Mouse (Mus musculus): Measurements from ENCODE around the gene Ciita.

Gene Ciita

DNA sequence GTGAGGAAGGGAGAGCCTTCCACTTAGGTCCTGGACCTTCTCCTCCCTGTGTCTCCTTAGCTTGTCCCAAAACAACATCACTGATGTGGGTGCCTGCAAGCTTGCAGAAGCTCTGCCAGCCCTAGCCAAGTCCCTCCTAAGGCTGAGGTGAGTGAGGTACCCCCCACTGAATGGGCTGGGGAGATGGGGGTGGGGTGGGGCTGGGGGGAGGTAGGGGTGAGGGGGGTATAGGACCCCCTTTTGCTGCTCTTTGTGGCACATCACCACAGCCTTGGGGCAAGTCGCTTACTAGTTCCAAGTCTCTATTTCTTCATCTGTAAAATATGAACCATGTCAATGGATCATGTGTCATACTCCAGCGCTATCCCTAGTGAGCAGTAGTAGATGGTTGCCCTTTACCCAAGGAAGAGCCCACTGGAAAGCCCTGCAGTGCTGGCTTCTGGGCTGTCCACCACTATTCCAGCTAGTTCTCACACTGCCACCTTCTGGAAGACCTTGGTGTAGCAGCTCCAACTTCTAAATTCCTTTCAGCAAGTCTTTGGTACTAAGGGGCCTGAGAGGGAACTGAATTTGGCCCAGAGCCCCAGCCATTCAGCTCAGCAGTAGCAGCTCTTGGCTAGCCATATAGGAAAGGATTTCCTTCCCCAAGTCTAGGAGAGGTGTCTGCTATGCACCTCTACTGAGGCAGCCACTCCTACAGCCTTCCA lies 41.2 kb downstream of the Ciita start:
- DNase-seq, result peak; percentile 87

DNA sequence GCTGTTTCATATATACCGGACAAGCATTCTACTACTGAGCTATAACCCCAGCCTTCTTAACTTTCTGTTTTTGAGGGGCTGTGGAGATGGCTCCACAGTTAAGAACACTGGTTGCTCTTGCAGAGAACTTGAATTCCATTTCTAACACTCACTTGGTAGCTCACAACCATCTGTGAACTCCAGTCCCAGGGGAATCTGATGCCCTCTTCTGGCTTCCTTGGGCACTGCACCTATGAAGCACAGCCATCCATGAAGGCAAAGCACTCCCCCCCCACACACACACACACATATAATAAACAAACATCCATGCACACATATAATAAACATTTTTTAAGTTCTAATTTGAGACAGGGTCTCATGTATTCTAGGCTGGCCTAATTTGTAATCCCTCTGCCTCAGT lies 43.0 kb downstream of the Ciita start:
- DNase-seq, result peak; percentile 71

DNA sequence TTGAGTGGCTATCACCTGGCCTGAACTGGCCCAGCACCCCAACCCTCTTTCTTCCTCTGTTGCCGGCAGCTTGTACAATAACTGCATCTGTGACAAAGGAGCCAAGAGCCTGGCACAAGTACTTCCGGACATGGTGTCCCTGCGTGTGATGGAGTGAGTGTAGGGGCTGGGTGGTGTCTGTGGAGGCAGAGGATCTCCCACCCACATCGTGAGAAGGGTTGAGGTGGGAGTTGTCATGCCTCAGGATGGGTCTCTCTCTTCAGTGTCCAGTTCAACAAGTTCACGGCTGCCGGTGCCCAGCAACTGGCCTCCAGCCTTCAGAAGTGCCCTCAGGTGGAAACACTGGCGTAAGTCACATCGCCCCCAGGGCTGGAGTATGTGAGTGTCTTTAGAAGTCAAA lies 43.8 kb downstream of the Ciita start:
- DNase-seq, result no peak

DNA sequence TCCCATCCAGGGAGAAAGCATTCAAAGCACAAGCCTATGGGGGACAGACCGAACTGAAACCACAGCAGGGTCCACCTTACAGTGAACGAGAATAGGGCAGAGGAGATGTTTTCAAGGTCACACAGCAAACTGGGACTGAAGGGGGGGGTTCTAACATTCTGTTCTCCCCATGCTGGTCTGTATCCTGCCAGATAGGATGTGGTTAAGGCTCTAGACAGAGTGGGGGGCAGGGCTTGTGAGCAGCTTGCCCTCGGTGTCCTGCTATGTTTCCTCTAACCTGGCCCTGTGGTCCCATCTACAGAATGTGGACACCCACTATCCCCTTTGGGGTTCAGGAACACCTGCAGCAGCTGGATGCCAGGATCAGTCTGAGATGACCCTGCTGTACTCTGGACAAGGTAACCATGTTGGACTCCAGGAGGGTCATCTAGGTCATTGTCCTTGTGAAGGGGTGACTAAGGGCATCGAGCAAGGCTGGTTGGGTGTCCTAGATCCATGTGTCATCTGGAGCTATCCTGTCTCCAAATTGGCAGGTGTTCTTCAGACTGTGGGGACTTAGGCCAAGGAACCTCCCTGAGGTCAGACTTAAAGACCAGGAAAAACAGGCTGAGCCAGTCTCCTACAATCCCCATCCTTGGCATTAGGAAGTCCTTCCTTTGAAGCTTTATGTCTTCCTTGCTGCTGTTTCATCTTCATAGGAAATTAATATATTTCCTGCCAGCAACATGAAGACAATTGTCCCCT lies 45.2 kb downstream of the Ciita start:
- no peak for DNase-seq

DNA sequence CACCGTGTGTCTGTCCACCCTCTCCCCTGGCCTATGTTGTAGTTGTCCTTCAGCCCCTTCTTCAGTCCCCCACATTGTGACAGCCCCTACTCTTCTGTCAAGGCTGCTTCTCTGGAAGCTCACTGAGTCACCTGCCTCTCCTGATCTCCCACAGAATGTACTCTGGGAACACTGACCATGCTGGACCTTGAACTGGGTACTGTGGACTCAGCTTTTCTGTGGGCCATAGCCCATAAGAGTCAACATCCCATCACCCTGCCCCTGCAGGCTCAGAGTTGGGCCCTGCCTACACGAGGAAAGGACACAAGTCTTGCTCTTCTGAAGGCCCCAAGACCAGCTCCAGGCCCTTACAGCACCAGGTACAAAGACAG lies 45.7 kb downstream of the Ciita start:
- no peak for DNase-seq

DNA sequence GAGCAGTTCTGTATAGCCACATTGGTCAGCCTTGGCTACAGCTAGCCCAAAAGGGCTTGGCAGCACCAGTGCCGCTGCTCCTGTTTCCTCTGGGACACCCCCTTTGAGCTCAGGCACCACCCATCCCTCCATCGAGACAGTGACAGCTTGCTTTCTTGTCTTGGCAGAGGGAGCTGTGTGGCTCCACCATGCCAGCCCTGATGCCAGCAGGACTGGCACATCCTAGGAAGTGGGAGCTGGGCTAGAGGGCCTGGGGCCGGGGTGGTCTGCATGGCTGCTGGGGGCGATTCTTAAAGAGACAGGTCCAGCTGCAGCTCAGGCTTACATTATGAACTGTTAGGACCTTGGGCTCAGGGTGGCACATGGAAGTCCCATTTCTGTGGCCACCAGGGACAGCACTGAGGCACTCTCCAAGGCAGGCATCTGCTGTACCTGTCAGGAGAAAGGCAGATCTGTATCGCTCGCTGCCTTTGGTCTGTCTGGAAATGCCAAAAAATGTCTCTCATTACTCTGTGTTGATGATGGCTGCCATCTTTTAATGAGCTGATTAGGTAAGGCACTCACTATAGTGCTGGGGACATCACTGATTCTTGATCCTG lies 47.3 kb downstream of the Ciita start:
- DNase-seq, result no peak

DNA sequence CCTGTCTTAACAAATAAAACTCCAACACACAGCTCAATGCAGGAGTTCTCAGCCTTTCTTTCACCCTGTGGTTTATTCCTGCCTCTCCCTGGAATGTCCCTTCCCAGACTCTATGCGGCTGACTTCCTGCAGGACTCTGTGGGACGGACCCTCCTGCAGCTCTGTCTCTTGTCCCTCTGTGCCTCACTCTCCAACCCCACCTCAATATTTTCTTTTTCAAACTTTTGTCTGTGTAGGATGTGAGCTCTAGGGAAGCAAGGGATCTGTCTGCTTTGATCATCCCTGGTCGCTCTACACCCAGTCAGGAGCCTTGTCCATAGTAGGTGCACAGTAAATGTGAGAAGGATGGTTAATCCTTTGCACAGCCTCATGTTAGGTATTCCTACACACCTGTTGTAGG lies 48.5 kb downstream of the Ciita start:
- DNase-seq, result no peak

DNA sequence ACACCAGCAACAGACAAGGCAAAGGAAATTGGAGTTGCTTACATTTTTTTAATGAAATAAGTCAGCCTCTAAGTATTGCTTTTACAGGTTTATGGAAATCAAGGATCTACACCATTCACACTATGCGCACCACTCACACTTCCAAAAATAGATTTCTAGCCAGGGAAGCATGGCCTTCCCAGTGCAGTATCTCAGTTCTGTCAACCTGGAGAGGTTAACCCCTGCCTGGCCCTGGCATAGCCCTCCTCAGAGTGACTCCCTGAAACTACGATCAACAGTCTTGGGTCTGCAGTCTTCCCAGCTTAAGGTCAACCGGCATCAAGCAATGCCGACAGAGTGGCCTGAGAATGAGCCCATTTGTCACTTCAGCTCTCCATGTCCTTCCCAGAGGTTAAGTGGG lies 50.3 kb downstream of the Ciita start:
- DNase-seq, result no peak

DNA sequence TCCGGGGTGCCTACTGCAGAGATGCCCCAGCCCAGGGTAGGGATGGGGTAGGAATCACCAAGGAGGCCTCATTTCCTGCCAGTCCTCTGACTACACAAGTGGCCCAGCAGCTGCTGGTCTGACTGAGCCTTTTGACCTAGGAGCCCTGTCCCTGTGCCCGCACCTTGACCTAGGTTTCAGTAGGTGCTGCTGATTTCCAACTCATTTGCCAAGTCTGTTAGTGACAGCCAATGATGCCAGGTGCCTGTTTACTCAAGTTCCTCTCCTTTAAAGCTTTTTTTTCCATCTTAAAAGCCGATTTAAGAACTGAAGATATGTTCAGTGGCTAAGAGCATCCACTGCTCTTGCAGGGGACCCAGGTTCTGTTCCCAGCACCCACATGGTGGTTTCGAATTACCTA lies 53.9 kb downstream of the Ciita start:
- DNase-seq, result no peak

DNA sequence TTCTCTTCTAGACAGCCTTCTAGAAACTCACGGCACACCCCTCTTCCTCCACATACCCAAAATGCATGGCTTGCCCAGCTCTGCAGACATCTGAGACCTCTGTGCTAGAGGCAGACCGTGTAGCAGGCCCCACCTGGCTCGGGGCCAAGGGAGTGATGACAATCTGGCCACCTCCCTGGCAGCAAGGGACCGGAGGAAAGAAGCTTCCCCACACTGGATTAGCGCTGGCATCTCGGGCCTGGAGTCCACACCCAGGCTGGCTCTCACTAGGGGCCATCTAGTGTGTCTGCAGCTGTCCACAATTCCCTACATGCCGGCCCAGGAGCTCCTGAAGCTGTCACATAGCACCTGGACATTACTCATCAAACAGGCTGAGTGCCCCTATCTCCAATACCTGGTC lies 54.7 kb downstream of the Ciita start:
- DNase-seq, result peak; percentile 52

DNA sequence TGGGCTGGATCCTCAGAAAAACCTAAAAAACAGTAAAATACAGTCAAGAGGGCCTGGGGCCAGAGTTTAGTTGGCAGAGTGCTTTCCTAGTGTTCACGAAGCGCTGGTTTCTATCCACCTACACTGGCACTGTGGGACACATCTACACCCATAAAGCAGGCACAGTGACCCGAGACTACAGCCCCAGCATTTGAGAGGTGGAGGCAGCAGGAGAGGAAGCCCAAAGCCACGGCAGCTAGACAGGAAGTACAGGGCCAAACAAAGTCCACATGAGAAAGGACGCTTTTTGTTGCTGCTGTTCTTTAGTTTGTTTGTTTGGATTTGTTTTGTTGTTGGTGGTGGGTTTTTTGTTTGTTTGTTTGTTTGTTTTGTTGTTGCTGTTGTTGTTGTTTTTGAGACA lies 56.5 kb downstream of the Ciita start:
- no peak for DNase-seq

DNA sequence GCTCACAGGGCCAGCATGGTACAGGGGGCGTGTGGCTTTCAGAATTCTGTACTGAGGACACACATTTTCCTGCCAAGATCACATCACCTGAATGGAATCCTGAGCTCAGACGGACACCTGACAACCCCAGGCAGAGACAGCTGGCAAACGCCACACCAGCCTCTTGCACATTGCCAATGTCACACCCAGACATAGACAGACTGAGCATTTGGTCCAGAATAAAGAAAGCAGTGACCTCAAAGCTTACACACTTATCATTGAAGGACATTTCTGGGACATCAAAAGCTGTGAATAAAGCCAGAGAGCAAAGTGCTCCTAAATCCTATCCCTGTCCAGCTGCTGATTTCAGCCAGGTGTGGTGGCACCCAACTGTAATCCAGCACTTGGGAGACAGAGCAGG lies 57.1 kb downstream of the Ciita start:
- DNase-seq, result no peak

DNA sequence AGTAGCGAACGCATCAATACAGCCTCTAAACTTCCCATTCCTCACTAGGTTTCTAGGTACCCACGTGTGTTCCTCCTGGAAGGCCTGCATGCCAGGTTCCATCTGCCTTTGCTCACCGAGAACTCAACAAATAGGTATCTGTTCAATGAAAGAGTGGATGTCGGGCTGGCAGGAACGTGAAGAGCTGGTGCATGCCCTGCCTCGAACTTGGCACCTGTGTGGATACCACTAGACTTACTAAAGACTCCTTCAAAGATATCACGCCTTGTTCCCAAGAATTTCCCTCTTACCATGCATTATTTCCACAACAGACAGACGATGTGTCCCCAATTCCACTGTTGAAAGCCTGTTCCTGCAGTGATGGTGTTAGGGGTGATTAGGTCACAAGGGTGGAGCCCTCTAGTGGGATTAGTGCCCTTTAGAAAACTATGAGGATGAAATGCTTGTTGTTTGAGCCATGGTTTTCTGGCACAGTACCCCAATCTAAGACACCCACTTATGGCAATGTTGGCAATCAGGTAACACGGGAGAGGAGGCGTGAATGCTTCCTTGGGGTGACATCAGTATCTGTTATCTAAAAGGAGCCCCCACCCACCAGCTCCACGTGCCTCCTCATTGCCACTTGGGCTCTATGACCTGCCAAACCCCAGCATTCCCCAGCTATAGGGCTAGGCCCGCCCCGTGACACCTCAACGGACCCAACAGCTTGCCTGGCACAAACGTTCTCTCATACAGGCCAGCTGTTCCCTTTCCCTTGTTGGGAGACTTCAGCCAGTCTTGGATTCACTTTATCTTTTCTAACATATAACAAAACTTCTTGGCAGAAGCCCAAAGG lies 61.1 kb downstream of the Ciita start:
- no peak for DNase-seq

DNA sequence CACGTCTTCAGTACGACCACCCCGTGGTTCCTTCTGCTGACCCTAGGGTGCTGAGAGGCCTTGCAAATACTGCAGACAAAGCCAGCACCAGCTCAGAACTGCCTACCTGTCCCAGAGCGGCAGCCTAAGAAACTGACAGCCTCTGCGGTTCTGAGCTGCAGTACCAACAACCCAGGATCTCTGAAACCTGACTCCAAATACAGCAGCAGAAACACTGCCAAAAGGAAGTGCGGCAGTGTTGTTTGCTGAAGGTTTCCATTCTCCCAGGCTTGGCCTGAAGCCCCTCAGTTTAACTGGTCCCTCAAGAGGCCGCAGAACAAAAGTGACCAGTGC lies 61.7 kb downstream of the Ciita start:
- DNase-seq, result no peak

DNA sequence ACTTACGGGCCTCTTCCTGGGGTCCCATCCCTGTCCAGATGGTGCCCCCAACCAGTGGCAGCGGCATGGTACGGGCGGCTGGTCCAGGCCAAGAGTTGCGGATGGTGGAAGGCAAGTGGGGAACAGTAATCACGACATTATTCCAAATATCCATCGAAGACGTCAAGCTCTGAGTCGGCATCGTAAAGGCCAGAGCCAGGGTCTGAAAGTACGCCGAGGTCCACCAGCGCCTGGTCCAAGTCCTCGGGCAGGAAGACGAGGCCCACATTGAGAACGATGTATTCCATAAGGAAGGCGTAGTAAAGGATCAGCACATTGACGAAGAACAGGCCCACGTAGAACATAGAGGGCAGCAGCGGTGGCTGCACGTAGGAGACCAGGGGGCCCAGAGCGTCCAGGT lies 62.4 kb downstream of the Ciita start:
- DNase-seq, result no peak

DNA sequence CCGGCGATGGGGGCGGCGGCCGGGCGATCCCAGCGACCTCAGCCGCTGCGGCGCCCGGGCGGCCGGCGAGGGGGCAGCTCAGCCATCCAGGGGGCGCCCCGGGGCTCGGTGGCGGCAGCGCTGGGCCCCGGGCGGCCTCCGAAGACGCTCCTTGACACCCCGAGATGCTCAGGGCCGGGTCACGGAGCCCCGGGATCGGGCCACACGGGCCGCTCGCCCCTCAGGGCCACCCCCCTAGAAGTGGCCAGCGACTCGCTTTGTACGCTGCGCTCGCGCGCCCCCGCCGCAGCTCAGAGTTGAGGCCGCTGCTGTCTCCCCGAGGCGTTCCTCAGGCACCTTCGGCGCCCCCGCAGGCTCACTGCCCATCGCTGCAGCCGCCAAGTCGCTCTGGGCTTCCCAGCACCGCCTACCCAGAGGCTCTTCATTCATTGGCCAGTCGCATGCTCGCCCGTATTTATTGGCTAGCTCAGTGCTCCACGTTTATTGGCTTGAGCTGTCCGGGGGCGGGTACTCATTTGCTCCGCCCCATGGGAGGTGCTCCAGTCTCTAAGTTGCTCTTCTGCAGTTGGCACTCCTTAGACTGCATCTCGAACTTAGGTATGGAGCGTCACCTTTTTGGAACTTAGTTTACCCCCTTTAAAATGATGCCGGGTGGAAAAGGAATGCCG lies 63.0 kb downstream of the Ciita start, which contains the start of gene Dexi:
Gene Dexi (minus strand): TSS at position 357 of the 668 bp plus-strand sequence.
- peak; percentile 99 for DNase-seq

DNA sequence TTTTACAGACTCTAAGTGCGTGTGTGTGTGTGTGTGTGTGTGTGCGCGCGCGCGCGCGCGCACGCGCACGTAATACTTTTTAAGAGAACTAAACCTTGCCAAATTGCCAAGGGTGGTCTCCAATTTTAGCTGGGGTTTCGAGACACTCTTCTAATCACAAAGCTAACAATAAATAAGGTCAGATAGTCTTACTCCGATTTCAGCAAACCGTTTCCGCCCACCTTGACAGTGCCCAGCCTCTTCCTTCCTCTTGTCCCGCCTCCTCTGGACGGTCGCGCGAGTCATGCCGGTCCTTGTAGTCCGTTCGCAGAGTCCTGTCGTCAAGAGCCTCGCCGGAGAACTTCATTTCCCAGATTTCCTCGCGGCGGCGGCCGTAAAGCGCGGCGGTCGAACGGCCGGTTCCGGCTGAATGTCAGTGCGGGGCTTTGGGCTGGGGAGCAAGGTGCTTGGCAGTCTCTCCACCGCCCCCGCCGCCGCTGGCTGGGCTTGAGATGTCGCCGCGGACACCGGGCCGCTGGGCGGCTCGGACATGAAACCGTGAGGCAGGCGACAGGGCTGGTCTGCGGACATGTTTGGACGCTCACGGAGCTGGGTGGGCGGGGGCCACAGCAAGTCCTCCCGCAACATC lies 65.2 kb downstream of the Ciita start, which contains the start of gene Clec16a:
Gene Clec16a (plus strand): TSS at position 345 of the 628 bp plus-strand sequence.
- peak; percentile 98 for DNase-seq

DNA sequence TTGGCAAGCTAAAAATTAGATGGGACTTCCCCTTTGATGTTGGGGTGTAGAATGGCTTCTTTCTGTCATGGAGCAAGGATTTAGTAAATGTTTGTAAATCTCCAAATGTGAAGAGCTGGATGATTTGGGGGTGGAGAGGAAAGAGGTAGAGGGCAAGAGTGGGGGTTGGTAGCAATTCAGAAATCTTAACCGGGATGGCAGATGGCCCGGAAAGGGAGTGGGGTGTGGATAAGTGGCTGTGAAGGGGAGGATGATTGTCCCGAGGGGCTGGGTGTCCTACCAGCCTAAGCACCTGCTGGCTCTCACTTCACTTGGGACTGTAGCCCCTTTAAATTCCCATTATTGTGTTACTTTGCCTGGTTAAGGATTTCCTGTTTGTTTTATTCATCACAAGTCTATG lies 67.0 kb downstream of the Ciita start:
- no peak for DNase-seq

DNA sequence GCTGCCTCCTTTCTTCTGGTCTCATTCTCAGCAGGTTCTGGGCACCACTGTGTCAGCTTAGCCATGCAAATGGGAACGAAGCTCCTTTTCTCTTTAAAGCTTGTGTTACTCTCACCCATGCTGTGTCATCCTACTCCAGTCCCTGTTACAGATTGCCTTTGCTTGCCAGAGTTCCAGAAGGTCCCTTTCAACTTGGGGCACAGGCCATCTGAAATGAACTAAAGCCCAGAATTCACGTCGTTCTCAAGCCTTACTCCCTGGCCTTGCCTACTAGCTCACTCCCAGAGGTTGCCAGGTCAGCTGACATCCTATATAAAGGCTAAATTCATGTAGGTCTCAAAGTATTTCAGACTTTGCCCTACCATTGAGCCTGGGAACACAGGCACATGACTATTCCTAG lies 69.1 kb downstream of the Ciita start:
- DNase-seq, result no peak

DNA sequence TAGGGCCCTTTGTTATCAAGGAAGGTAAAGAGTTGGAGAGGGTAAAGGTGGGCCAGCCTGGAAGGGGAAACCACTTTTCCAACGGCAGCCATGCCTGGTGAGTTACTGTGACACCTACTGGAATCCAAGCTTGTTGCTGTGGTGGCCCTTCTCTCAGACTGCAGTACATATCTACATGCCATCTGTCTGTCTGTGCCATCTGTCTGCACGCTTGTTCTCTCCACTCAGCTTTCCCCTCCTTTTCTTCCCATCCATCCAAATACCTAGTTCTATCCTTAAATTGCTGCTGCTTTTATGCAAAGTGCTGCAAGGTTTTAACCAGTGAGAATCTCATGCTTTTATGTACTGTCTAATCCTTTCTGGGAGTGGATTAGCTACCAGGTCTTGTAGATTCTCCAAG lies 69.7 kb downstream of the Ciita start:
- no peak for DNase-seq

DNA sequence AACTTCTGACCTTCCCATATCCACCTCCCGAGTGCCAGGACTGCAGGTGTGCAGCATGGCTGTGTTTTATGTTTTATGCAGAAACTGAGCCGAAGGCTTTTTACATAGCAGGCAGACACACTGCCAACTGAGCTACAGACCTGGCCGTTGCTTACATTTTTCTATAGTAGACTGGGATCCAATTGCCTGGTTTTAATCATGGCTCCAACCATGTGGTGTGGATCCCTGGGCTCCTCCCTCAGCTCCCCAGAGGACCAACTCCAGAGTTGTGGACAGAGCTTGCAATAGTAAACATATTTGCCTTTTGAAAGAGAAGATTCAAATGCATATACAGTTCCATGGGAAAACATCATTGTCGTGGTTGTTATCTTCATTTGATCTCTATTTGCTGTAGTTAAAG lies 71.7 kb downstream of the Ciita start:
- DNase-seq, result no peak

DNA sequence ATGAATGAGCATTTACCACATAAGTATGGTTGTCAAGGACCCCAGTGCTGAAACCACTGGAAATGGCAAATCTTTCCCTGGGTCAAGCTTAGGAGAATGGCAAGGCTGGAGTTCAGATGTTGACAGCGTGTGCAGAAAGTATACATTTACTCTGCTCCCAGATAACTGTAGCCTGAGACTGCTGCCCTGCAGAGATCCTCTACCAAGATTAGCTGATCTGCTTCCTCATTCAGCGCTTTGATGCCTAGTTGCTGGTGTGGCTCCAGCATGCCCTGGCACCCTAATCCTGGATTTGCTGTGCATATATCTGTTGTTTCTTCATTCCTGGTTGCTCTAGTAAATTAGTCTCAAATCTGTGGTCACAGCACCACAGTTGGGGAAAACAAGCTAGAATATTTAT lies 74.0 kb downstream of the Ciita start:
- no peak for DNase-seq

Measured in retina, postnatal 1 day (tissue).